Mouse (Mus musculus) lung, postnatal 25 days (tissue): ENCODE measurements at regions not wholly inside any gene's neighbourhood (a gene's known extent, or its start where the extent isn't known, plus 50 kb on each side); places are given as distances from the start of the nearest gene placed in this dataset.
"Not testable (repeated sequence)": the region's sequence is repeated elsewhere in the genome, so short reads cannot be mapped to it uniquely, and the experiment has no call there.

Experiments used
- DNase-seq: peaks from one replicate; pipeline ENCODE4 v3.0.0; 2022; ENCODE audit warnings: low spot score

GRCm38 (mm10) chr3:21997387-21997786 is 79.1 kb upstream of the Tbl1xr1 start:
- no peak for DNase-seq

GRCm38 (mm10) chr3:22005456-22005855 is 71.0 kb upstream of the Tbl1xr1 start:
- DNase-seq, result no peak

- DNase-seq, result peak; percentile 73
Observed at GRCm38 (mm10) chr3:22006113-22006512, 70.3 kb upstream of the Tbl1xr1 start.

- no peak for DNase-seq
Observed at GRCm38 (mm10) chr3:22006651-22007050, 69.8 kb upstream of the Tbl1xr1 start.

GRCm38 (mm10) chr3:22007736-22008135 is 68.7 kb upstream of the Tbl1xr1 start:
- no peak for DNase-seq

GRCm38 (mm10) chr3:22008432-22008831 is 68.0 kb upstream of the Tbl1xr1 start:
- no peak for DNase-seq

- no peak for DNase-seq
Observed at GRCm38 (mm10) chr3:22009898-22010699, 66.4 kb upstream of the Tbl1xr1 start.

GRCm38 (mm10) chr3:22010700-22010991 is 65.8 kb upstream of the Tbl1xr1 start:
- DNase-seq, result not testable (repeated sequence)

GRCm38 (mm10) chr3:22021360-22021935 is 55.0 kb upstream of the Tbl1xr1 start:
- no peak for DNase-seq

GRCm38 (mm10) chr3:22022418-22022817 is 54.0 kb upstream of the Tbl1xr1 start:
- DNase-seq, result no peak

- no peak for DNase-seq
Observed at GRCm38 (mm10) chr3:22023049-22023448, 53.4 kb upstream of the Tbl1xr1 start.

- no peak for DNase-seq
Observed at GRCm38 (mm10) chr3:22023551-22023950, 52.9 kb upstream of the Tbl1xr1 start.

- no peak for DNase-seq
Observed at GRCm38 (mm10) chr3:22024200-22024599, 52.3 kb upstream of the Tbl1xr1 start.

- DNase-seq, result no peak
Observed at GRCm38 (mm10) chr3:22025119-22025518, 51.3 kb upstream of the Tbl1xr1 start.

- no peak for DNase-seq
Observed at GRCm38 (mm10) chr3:22025615-22026014, 50.8 kb upstream of the Tbl1xr1 start.
